Mouse (Mus musculus) adrenal gland, postnatal 4 days (tissue): ENCODE results near the gene Scgb3a1. TPM values are rescaled to one million over a fixed set of nuclear protein-coding genes. Genes with fewer than 3 reads are reported as not detected.

Experiments
- DNase-seq, 2 experiments: peaks; one replicate each; pipeline ENCODE4 v3.0.0; 2021 to 2022; ENCODE audit warnings: low spot score in 2 of 2, mixed read lengths in 2 of 2
- total RNA-seq, 2 experiments: library from RNA; stranded (reverse); gene quantifications; 2 replicates each; pipeline ENCODE4 v1.2.3; 2021

Gene Scgb3a1
- total RNA-seq, 2 experiments from 2014 or later: not detected

DNA sequence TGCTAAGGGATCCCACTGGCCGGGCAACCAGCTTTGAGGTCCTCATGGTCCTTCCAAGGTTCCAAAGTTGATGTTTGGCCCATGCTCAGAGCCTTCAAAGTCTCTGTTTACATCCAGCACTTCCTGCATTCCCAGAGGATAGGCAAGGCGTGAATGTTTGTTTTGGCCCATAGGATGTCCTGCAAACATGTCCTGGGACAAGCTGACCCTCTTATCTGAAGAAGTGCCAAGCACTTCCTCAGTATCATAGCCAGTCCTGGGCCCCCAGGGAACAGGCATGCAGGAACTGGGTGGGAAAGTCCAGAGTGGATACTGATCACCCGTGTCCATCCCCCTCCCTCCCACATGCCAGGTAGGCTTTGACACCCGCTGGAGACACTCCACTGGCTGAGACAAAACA, 5.3 kb upstream of the Scgb3a1 start:
- DNase-seq: no peak

DNA sequence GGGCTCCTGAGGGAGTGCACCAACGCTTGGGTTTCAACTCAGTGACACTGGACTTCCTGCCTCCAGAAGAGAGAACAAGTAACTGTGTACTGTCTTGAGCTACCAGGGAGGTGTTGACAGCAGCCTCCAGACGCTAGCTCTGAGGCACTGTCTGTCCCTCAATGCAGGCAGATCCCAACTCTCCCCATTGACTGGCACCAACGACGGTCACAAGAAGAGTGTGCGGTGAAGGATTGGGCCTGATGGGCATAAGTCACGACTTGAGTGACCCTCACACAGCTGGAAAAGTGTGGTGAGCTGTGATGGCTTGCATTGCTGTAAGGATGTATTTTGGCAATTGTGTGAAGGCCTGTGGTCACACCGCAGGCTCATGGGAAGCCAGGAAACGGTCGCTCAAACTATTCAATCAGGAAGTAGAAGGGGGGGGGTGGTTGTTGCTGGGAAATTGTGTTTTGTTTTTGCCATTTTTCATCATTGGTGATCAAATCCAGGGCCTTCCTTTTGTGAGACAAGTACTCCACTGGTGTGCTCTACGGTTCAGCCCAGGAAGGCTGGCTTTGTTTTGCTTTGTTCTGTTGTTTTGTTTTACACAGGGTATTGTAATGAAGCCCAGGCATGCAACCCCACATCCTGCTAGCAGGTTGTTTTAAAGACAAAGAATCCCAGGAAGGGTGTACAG, 4.5 kb upstream of the Scgb3a1 start:
- DNase-seq: no peak

DNA sequence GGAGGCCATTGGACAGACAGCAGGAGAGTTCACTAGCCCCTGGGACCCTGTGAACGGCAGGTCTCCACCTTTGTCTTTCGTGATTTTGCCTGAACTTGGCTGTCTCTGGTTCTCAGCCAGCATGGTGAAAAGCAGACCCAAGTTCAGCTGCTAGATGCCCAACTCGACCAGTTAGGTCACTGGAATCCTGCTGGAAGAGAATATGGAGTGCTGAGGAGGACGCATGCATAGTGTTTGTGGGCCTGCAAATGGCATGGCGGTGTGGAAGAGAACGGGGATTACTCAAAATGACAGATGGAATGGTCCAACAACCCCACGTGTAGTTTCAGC, 4.0 kb upstream of the Scgb3a1 start:
- DNase-seq: no peak

DNA sequence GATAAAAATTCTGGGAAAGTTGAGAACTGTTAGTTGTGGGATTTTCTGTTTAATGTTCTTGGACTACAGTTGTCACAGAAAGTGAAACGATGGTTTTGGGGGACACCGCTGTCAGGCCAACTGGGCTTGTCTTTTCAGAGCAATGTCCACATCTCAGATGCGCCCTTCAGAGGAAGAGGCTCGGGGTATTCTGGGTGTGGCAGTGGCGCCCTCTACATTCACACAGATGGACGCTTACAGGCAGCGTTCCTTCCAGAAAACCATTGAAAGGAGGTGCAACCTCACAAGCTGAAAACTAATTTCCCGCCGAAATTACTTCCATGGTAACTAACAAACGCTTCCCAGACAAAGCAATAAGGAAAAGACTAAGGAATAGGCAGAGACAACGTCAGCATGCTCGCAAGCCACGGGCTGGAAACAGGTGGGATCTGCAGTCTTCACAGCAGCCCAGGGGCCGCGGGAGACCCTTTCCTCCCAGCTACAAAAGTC, 1.1 kb upstream of the Scgb3a1 start:
- no peak for DNase-seq

DNA sequence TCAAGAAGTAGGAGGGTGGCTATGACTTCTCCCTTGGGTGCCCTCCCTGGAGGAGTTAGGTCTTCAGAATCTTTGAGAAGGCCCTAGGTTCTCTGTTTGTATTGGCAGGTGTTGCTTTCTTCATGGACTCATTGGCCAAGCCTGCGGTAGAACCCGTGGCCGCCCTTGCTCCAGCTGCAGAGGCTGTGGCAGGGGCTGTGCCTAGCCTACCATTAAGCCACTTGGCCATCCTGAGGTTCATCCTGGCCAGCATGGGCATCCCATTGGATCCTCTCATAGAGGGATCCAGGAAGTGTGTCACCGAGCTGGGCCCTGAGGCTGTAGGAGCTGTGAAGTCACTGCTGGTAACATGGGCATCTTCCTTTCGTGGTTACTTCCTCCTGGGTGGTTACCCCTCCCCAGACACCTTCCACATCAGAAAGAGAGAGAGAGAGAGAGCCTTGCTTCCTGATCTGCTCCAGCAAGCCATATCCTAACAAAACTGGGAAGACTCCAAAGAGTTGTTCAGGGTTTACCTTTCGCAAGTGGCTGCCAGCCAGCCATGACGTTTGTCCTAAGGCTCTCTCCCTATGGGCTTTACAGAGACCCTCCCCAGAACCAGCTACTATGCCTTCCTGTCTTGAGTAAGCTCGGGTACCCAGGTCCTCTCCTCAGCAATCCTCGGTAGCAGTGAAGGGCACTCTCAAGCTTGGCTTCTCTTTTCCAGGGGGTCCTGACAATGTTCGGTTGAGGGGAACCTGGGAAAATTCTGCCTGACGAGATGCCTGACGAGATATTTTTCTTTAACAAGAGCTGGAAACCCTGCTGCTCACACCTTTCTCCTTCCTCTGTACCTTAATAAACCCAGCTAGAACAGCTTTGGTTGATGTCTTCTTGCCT, 1.1 kb downstream of the Scgb3a1 start:
- no peak for DNase-seq

DNA sequence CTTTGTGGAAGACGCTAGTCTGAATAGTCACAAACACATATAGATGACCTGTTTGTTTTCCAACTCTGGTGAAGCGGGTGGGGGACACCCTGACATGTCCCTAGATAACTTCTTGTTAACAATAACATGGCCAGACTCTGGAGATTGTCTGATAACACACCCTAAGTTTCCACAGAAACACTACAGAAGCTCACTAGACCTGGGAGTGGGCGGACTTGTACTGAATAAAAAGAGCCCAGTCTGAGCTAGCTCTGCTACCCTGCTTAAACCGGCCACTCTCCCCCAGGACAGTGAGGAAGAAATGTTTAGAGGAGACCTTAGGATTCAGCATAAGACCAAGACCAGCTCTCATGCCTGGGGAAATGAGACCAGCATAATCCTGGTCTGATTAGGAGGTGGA, 2.1 kb downstream of the Scgb3a1 start:
- no peak for DNase-seq

DNA sequence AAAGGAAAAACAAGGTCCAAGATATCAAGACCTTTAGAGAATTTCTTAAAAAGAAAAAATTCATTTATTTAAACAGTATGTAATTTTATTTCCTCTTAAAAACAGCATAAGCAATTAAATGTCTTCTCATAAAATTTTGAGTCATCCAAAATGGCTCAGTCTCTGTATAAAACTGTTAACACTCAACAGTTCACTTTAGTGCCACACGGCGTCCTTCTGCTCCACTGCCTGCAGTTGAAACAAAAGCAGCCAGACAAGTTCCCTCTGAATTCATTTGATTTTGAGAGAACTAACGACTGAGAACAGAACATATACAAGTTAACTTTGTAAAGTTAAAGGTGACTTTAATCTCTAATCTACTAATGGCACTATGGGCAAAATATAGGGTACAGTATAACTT, 10.0 kb downstream of the Scgb3a1 start:
- no peak for DNase-seq

DNA sequence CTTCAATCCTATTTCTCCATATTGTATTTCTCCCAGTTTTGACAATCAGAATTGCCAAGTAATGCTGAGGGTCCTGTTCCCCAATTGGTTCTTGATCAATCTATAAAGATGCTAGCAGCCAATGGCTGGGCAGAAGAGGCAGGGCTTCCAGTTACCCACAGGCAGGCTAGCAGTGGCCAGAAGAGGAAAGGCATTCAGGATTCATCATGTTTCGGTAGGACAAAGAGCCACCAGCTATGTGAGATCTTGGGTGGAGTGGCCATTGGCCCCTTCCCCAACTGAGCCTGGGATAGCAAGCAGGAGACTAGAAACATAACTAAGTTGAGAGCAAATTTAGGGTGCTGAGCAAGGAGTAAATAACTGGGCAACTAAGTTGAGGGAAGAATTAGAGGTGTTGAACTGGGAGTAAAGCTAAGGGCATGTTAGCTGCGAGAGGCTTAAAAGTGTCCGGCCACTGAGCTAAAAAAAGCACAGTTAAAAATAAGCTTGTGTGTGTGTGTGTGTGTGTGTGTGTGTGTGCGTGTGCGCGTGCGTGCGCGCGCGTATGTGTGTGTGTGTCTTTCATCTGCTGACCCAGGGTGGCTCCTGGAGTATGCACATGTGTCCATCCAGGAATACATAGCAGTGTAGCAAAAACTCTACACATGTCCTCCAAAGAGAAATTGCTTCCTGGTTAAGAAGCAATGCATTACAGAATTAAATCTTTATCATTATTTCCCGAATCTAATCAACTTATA, 21.0 kb downstream of the Scgb3a1 start:
- DNase-seq: no peak

DNA sequence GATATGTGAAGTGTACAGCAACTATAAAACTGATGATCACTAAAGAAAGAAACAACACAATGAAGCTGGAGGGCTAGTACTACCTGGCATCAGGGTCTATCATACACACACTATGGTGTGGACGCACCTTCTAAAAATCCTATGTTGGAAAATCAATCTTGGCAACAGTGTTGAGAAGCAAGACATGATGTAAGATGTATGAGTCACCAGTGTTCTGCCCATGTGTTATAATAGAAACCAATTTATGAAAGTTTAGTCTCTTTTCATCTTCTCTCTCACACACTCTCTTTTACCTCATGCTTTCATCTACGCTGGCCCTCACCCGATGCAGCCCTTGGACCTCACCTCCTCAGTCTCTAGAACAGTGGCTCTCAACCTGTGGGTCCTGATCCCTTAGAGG, 31.6 kb downstream of the Scgb3a1 start:
- no peak for DNase-seq

DNA sequence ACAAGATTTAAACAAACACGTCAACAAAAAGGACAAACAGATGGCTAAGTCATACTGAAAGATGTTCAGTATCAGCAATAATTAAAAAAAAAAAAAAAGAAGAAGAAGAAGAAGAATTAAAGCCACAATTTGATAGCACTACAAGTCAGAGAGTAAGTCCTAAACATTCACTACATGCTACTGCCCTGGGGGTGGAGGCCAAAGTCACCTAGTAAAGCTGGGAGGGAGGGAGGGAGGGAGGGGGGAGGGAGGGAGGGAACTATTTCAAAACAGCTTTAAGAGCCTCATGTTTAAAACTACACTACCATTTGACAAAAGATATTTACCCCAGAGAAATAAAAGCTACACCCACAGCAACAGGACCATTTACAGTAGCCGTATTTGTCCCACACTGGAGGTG, 32.3 kb downstream of the Scgb3a1 start:
- no peak for DNase-seq

DNA sequence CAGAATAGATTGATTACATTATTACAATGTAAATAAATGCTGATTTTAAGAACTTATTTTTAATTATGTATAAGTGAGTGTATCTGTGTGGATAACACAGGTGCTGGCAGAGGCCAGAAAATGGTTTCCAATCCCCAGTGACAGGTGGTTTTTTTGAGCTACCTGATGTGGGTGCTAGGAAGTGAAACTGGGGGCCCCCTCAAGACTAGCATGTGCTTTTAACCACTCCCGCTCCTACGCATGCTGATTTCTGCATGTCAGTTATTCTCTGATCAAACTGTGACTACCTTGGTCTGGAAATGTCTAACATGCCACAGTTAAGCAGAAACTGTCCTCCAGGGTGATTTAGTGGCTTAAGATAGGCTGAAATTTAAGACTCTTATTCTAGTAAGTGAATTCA, 33.1 kb downstream of the Scgb3a1 start:
- DNase-seq: no peak

DNA sequence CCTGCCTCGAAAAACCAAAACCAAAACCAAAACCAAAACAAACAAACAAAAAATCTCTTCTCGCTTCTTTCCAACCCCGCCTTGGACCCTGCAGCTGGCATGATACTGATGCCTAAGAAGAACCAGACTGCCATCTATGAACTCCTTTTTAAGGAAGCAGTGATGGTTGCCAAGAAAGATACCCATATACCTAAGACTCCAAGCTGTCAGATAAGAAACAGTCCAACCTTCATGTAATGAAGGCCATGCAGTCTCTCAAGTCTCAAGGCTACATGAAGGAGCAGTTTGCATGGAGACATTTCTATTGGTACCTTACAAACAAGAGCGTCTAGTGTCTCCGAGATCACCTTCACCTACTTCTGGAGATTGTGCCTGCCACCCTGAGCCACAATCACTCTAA, 34.4 kb downstream of the Scgb3a1 start:
- DNase-seq: no peak

DNA sequence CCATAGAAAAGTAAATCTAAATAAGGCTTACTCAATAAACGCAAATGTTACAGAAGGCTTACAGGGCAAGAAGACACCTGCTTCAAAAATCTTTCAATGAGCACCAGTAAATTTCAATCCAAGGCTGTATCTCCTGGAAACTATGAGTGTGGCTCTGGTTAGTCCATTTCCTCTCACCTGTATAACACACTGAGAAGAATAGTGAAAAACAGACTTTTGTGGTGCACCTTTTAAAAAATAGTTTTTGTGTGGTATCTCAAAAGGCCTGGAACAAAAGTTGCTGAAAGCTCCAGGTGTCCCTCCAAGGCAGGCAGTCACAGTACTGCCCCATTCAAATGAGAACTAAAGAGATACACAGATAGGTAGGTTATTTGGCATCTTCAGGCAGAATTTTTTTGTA, 35.7 kb downstream of the Scgb3a1 start:
- no peak for DNase-seq

DNA sequence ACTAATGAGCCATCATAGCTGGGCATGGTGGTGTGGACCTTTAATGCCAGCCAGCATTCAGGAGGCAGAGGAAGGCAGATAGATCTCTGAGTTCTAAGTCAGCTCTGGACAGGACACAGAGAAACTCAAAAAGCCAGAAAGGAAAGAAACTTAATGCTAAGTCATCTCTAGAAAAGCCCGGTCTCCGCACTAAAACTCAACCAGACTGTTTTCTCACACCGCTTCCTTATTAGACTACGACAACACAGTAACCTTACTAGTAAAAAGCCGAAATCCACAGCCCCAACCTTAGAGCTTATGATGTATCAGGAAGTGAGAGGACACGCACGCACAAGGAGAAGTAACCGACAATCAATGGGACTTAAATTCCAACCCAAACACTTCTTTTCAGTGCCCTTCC, 38.6 kb downstream of the Scgb3a1 start:
- DNase-seq: no peak

DNA sequence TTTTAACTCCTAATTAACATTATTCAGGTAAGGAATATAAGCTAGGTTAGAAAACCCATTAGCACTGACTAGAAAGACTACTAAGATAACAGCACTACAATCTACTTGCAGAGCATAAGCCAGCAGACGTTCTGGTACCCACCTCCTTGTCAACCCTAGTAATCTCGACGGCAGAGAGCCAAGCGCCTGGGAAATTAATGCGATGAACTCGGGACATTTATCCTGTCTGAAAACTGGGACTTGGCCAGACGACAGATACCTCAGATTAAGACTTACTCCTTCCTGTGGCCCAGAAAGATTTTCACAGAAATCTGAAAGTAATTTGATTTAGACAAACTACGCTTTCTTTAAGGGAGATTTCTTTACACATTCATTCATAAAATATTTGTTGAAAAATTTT, 41.4 kb downstream of the Scgb3a1 start:
- DNase-seq: no peak

DNA sequence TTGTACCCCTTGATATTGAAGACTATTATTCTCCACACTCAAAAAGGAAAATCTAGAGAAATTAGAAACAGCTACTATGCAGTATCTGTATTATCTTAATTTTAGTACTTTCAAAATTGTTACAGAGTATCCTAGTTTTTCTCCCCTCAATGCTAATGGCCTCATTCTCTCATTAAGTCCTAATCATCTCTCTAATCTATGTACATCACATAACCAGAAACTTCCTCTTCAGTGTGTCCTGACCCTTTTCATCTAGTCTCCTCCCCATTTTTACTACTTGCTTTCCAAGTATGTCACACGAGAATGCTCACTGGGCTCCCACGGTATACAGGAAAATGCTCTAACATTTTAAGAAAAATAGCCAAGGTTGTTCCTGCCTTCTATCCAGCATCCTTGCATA, 44.4 kb downstream of the Scgb3a1 start:
- no peak for DNase-seq

DNA sequence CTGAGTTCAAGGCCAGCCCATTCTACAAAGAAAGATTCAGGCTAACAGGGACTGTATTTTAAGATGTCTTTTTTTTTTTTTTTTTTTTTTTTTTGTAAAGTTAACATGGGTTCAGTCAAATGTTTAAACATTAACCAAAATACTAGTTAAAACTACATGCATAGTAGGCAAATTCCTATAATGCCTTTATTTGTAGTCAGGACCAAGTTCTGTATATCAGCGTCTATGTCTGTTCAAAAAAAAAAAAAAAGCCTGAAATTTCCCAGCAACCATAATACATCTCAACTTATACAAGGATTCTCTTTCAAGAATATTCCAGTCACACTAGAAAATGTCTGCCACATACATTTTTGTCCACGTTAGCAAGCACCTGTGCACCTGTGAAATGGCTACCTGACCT, 47.3 kb downstream of the Scgb3a1 start:
- no peak for DNase-seq

DNA sequence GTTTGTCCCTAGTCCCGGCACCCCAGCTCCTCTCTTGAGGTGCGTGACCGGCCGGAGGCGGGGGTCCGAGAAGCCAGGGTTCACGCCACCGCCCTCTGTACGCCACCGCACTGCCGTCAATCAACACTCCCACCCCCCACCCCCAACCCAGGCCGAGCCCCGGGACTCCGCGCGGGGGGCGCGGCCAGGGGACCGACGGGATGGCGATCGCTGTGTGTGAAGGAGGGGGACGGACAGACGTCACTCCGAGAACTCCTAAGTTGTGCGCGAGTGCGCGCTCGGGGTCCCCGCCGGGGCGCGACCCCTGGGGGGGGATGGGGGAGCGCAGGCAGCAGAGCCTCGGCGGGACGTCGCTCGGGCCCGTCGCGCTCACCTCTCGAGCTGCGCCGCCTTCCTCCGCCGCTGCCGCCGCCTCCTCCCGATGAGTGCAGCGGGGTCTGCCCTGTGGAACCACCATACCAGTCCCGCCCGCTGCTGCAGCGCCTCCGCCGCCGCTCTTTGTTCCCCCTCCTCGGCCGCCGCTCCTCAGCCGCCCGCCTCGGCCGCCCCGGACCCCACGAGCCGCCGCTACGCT, 48.7 kb downstream of the Scgb3a1 start:
- peak in 1 of 2 experiments; percentile 16 for DNase-seq

DNA sequence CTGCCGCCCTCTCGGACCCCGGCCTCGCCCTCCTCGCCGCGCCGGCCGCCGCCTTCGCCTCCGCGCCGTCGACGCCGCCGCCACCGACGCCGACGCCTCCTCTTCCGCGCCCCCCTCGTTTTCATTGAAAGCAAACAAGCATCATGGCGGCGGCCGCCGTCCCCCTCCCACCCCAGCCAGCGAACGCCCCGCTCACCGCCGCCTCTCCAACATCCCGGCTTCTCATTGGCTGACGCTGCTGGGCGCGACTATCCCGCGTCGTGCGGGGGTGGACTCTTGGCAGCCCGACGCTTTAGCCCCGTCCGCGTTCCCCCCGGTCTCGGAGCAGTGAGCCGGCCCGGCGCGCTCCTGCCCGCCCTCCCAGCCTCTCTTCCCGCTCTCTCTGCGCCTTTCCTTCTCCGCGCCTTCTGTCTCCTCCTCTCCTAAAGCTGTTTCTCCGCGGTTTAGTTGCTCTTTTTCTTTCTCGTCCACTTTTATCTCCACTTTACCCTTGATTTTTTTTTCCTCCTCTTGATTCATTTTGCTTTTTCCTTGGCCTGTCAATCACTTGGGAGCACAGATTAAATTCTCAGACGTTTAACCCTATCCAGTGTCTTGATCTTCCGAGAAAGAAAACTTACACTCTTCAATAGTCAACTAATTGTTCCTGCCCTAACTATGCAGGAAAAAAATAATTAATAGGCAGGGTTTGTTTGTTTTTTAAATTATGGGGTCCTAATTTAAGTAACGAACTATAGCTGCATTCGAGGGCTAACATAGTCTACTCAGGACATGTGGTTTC, 49.3 kb downstream of the Scgb3a1 start, which contains the start of gene Cnot6:
Gene Cnot6, minus strand, starts transcription at position 169 of the 781 bp plus-strand sequence.
- peak; percentile 96 to 99 for DNase-seq
